Mouse (Mus musculus): ENCODE measurements around the gene Trim39.

DNA sequence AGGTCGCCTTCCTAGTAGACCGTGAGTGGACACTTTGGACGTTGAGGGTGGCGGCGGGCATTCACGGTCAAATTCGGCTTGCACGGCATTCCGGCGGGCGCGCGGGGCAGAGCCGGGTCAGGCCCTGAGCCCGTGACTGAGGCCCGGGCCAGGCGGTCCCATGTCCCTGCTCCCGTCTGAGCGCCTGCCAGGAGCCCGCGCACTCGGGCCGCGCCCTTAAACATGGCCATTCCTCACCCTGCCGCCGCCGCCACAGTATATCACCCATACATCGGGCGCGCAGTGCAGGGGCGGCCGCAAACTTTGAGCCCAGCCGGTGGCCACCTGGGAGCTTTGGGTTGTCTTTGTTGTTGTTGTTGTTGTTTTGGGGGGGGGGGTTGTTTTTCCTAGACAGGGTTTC lies 23.2 kb downstream of the Trim39 start:
- TF ChIP-seq MAX (IDR thresholded peaks at IDR 0.05) (no peak), MYOD1 (IDR thresholded peaks at IDR 0.05; ENCODE audit: control insufficient read depth, insufficient read length, low read depth) (no peak)

Data from C2C12 (cell line).